Mouse (Mus musculus): Measurements from ENCODE around the gene Pebp1. TPM values are rescaled to one million over a fixed set of nuclear protein-coding genes. Genes with fewer than 3 reads are reported as not detected.
A peak's percentile ranks its signal among the peaks of the same experiment; 100 is the strongest.
"Not testable (repeated sequence)": the region's sequence is repeated elsewhere in the genome, so short reads cannot be mapped to it uniquely, and the experiment has no call there.

Pebp1 gene
- polyA plus RNA-seq, 1 experiment from 2014 or later: 129 TPM

- H3K27me3 ChIP-seq (ENCODE audit: insufficient read depth, low read length): no peaks in the 10 kb centered on the region
- no peak overlapping the region for H3K9ac ChIP-seq (replicated peaks)
- H3K36me3 ChIP-seq (replicated peaks; ENCODE audit: insufficient read depth, low read length): no peaks in the 10 kb centered on the region
- WGBS (ENCODE audit: insufficient replicate concordance): 61% methylated on average over 7 of the region's 7 CpGs
- H3K4me1 ChIP-seq (ENCODE audit: insufficient read depth): no peaks in the 10 kb centered on the region
- TF ChIP-seq EP300 (IDR thresholded peaks at IDR 0.05; ENCODE audit: low read depth) (no peak), CTCF (IDR thresholded peaks at IDR 0.05; ENCODE audit: low read depth) (peak; percentile 72)
- no peak overlapping the region for H3K4me2 ChIP-seq (ENCODE audit: low read depth, low read length)
- H3K27ac ChIP-seq (ENCODE audit: low read depth): no peak overlapping the region
- DNase-seq (peak; percentile 73), ATAC-seq (no peak)
- 0 out of 2 replicates have a peak, but pooled peaks cover 3% of the 10 kb centered on the region for H3K9me3 ChIP-seq (ENCODE audit: low read length)
- no peak overlapping the region for H3K4me3 ChIP-seq (ENCODE audit: low read depth, low read length)
These were observed 17.5 kb upstream of the Pebp1 start for GRCm38 (mm10) chr5:117304947-117305346.

GRCm38 (mm10) chr5:117303691-117304579 lies 16.5 kb upstream of the Pebp1 start:
- Histone ChIP-seq H3K27me3 (ENCODE audit: insufficient read depth, low read length) (no peaks in the 10 kb centered on the region), H3K4me1 (ENCODE audit: insufficient read depth) (no peaks in the 10 kb centered on the region), H3K27ac (ENCODE audit: low read depth) (no peak overlapping the region), H3K9ac (replicated peaks) (no peak overlapping the region), H3K9me3 (ENCODE audit: low read length) (0 out of 2 replicates have a peak, but pooled peaks cover 3% of the 10 kb centered on the region), H3K4me3 (ENCODE audit: low read depth, low read length) (no peak overlapping the region), H3K4me2 (ENCODE audit: low read depth, low read length) (no peak overlapping the region), H3K36me3 (replicated peaks; ENCODE audit: insufficient read depth, low read length) (no peaks in the 10 kb centered on the region)
- no peak for TF ChIP-seq EP300 (IDR thresholded peaks at IDR 0.05; ENCODE audit: low read depth)
- no peak for TF ChIP-seq CTCF (IDR thresholded peaks at IDR 0.05; ENCODE audit: low read depth)
- no peak for ATAC-seq
- DNase-seq: no peak
- WGBS (ENCODE audit: insufficient replicate concordance): 62% methylated on average over 18 of the region's 18 CpGs

GRCm38 (mm10) chr5:117302899-117303298 lies 15.5 kb upstream of the Pebp1 start:
- no peaks in the 10 kb centered on the region for H3K36me3 ChIP-seq (replicated peaks; ENCODE audit: insufficient read depth, low read length)
- no peaks in the 10 kb centered on the region for H3K27me3 ChIP-seq (ENCODE audit: insufficient read depth, low read length)
- H3K27ac ChIP-seq (ENCODE audit: low read depth): no peak overlapping the region
- H3K9ac ChIP-seq (replicated peaks): no peak overlapping the region
- no peak for DNase-seq
- no peak for TF ChIP-seq EP300 (IDR thresholded peaks at IDR 0.05; ENCODE audit: low read depth)
- no peak for TF ChIP-seq CTCF (IDR thresholded peaks at IDR 0.05; ENCODE audit: low read depth)
- H3K4me3 ChIP-seq (ENCODE audit: low read depth, low read length): no peak overlapping the region
- H3K9me3 ChIP-seq (ENCODE audit: low read length): 0 out of 2 replicates have a peak, but pooled peaks cover 3% of the 10 kb centered on the region
- WGBS (ENCODE audit: insufficient replicate concordance): 49% methylated on average over 3 of the region's 3 CpGs
- no peaks in the 10 kb centered on the region for H3K4me1 ChIP-seq (ENCODE audit: insufficient read depth)
- ATAC-seq: no peak; the same call in 1 of the 2 replicates
- no peak overlapping the region for H3K4me2 ChIP-seq (ENCODE audit: low read depth, low read length)

- WGBS (ENCODE audit: insufficient replicate concordance): 61% methylated on average over 8 of the region's 8 CpGs
- Histone ChIP-seq H3K27me3 (ENCODE audit: insufficient read depth, low read length) (no peaks in the 10 kb centered on the region), H3K9me3 (ENCODE audit: low read length) (no peaks in the 10 kb centered on the region; the same call in 1 of the 2 replicates), H3K27ac (ENCODE audit: low read depth) (no peak overlapping the region), H3K4me3 (ENCODE audit: low read depth, low read length) (no peak overlapping the region), H3K36me3 (replicated peaks; ENCODE audit: insufficient read depth, low read length) (no peaks in the 10 kb centered on the region), H3K9ac (replicated peaks) (no peak overlapping the region), H3K4me1 (ENCODE audit: insufficient read depth) (no peaks in the 10 kb centered on the region), H3K4me2 (ENCODE audit: low read depth, low read length) (no peak overlapping the region)
- DNase-seq: no peak
- TF ChIP-seq CTCF (IDR thresholded peaks at IDR 0.05; ENCODE audit: low read depth) (no peak), EP300 (IDR thresholded peaks at IDR 0.05; ENCODE audit: low read depth) (no peak)
- ATAC-seq: no peak; the same call in 1 of the 2 replicates
These were observed 7.6 kb upstream of the Pebp1 start for GRCm38 (mm10) chr5:117295011-117295410.

- not testable (repeated sequence) for H3K27ac ChIP-seq (ENCODE audit: low read depth); H3K4me1 ChIP-seq (ENCODE audit: insufficient read depth); H3K9ac ChIP-seq (replicated peaks); H3K4me2 ChIP-seq (ENCODE audit: low read depth, low read length); H3K4me3 ChIP-seq (ENCODE audit: low read depth, low read length); ATAC-seq; DNase-seq; H3K9me3 ChIP-seq (ENCODE audit: low read length); H3K27me3 ChIP-seq (ENCODE audit: insufficient read depth, low read length); H3K36me3 ChIP-seq (replicated peaks; ENCODE audit: insufficient read depth, low read length)
- 85% methylated on average over 3 of the region's 3 CpGs for WGBS (ENCODE audit: insufficient replicate concordance)
These were observed 6.4 kb upstream of the Pebp1 start for GRCm38 (mm10) chr5:117293776-117294175.

- ATAC-seq (0 out of 2 replicates have a peak, but pooled peaks have one; percentile 26), DNase-seq (no peak)
- Histone ChIP-seq H3K27me3 (ENCODE audit: insufficient read depth, low read length) (no peaks in the 10 kb centered on the region), H3K27ac (ENCODE audit: low read depth) (no peak overlapping the region), H3K9me3 (ENCODE audit: low read length) (no peaks in the 10 kb centered on the region; the same call in 1 of the 2 replicates), H3K36me3 (replicated peaks; ENCODE audit: insufficient read depth, low read length) (no peaks in the 10 kb centered on the region), H3K4me3 (ENCODE audit: low read depth, low read length) (no peak overlapping the region), H3K4me2 (ENCODE audit: low read depth, low read length) (no peak overlapping the region), H3K9ac (replicated peaks) (no peak overlapping the region), H3K4me1 (ENCODE audit: insufficient read depth) (peaks cover 8% of the 10 kb centered on the region)
- TF ChIP-seq EP300 (IDR thresholded peaks at IDR 0.05; ENCODE audit: low read depth) (no peak), CTCF (IDR thresholded peaks at IDR 0.05; ENCODE audit: low read depth) (no peak)
- 59% methylated on average over 6 of the region's 6 CpGs for WGBS (ENCODE audit: insufficient replicate concordance)
These were observed 5.1 kb upstream of the Pebp1 start for GRCm38 (mm10) chr5:117292547-117292946.

All from liver, postnatal 0 days (tissue).